Mouse (Mus musculus): ENCODE data around the gene Asdurf. TPM values are rescaled to one million over a fixed set of nuclear protein-coding genes. Genes with fewer than 3 reads are reported as not detected.

The Asdurf gene
- polyA plus RNA-seq, 1 experiment from 2014 or later, result not detected

DNA sequence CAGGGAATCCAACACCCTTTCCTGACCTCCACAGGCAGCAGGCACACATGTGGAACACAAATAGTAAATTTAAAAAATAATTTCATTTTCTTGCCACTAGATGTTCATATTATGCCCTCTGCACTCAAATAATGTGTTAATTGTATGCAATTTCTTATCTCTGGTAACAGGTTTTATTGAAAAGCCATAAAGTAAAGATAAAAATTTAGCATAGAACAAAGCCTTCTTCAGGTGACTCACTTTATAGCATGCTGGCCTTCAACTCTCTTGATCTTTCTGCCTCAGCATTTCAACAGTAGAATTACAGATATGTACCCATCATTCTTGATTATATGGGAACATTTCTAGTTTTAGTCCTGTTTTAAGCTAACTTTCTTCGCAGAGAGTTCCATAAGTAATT is 28.1 kb downstream of the Asdurf start:
- no peak overlapping the region for H3K27ac ChIP-seq
- WGBS, result 95% methylated on average over 1 of the region's 1 CpGs
- no peak for DNase-seq (ENCODE audit: low spot score)
- no peaks in the 10 kb centered on the region for H3K9me3 ChIP-seq
- peaks cover 22% of the 10 kb centered on the region for H3K36me3 ChIP-seq
- no peaks in the 10 kb centered on the region for H3K4me1 ChIP-seq
- no peak overlapping the region for H3K4me3 ChIP-seq
- no peaks in the 10 kb centered on the region for H3K27me3 ChIP-seq (ENCODE audit: insufficient read depth, poor library complexity, severe bottlenecking)

DNA sequence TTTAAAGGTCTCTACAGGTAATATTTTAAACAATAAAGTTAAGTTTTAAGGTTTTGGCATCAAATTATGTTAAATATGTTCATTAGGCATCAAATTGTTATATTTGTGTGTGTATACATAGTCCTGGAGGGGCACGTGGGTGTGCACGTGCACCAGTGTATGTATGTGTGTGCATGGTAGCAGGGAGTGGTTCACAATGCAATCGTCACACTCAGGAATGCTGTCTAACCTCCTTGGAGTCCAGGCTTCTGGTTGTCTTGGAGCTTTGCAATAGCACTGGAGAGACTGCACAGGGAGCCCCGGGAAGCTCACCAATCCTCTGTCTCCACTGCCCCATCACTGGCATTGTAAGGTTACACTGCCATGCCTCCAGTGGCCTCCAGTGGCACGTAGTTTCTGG is 29.2 kb downstream of the Asdurf start:
- H3K27ac ChIP-seq, result no peak overlapping the region
- no peak overlapping the region for H3K4me3 ChIP-seq
- H3K4me1 ChIP-seq, result no peaks in the 10 kb centered on the region
- WGBS, result 89% methylated on average over 5 of the region's 5 CpGs
- no peak for DNase-seq (ENCODE audit: low spot score)
- H3K9me3 ChIP-seq, result no peaks in the 10 kb centered on the region
- H3K36me3 ChIP-seq, result peaks cover 27% of the 10 kb centered on the region
- H3K27me3 ChIP-seq (ENCODE audit: insufficient read depth, poor library complexity, severe bottlenecking), result no peaks in the 10 kb centered on the region

DNA sequence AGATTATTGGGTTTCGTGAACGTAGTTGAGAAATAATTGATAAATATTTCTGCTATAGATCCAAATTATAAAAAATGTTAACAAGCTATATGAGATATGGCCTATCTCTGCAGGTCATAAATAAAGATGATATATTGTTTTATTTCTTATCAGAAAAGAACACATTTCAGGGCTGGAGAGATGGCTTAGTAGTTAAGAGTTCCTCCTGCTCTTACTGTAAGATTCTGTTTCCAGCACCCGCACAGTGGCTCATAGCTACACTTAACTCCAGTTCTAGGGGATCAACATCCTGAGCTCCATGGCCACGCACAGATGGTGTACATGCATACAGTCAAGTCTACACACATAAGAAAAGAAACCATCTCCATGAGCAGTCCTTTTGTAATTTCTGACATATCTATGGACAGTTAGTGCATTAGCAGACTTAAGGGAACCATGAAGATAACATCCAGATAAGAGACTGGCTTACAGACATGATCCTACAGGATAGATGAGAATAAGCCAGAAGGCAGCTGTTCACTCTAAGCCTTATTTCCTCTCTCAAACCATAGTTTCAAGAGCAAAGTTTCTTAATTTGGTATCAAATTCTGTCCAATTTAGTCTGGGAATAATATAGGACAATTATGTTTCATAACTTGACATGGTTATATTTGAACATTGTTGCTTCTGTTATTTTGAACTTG is 30.6 kb downstream of the Asdurf start:
- WGBS, result 93% methylated on average over 4 of the region's 4 CpGs
- no peaks in the 10 kb centered on the region for H3K27me3 ChIP-seq (ENCODE audit: insufficient read depth, poor library complexity, severe bottlenecking)
- peaks cover 36% of the 10 kb centered on the region for H3K36me3 ChIP-seq
- no peak for DNase-seq (ENCODE audit: low spot score)
- no peak overlapping the region for H3K4me3 ChIP-seq
- H3K4me1 ChIP-seq, result no peaks in the 10 kb centered on the region
- no peaks in the 10 kb centered on the region for H3K9me3 ChIP-seq
- no peak overlapping the region for H3K27ac ChIP-seq

DNA sequence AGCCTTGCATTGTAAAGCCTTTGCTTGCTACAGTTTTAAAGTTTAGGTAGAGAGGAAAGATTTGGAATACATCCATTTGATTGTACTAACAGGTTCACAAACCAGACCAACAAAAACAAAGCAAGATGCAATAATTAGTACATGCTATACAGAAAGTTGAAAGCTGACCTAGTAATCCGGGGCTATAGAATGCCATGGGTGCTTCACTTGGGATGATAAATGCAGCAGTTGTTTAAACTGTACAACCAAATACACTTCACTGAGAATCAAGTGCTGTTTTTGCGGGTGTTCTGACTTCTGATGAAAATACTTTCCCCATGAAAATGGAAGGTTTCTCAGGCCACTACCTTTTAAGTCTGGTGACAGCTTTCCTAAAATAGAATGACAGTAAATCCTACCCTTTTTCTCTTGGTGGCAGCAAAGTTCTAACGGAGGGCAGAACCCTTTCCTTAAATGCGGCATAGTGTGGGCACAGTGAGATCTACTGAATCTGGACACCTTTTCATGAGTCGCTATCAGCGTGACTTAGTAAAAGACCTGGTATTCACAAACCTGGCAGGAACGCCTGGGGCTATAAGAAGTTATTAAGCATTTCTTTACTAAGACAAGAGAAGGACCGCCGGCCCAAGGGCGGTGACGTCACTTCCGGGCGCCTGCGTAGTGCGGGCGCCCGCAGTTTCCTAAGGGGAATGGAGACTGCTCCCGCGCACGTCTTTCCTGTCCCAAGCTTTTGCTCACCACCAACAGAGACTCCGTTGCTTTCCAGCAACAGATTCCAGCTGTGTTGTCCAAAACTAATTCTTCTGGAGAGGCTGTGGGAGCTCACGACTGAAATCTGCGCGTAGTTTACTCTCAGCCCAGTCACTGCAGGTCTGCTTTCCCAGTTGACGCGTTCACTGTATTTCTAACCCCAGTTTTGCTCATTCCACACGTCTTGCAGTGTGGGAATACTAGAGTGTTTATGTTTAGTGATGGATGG is 39.1 kb downstream of the Asdurf start, which contains the start of gene Osgepl1:
Osgepl1 (plus strand) TSS at position 636 of the 979 bp plus-strand sequence.
- Histone ChIP-seq H3K4me1 (no peaks in the 10 kb centered on the region; the same call in 1 of the 2 replicates), H3K9me3 (no peaks in the 10 kb centered on the region), H3K4me3 (peak within 1 kb of the TSS; percentile 76), H3K27ac (peak within 1 kb of the TSS; percentile 94), H3K36me3 (peaks cover 17% of the 10 kb centered on the region), H3K27me3 (ENCODE audit: insufficient read depth, poor library complexity, severe bottlenecking) (no peaks in the 10 kb centered on the region)
- peak; percentile 89 for DNase-seq (ENCODE audit: low spot score)
- WGBS, result 3% methylated on average over 27 of the region's 27 CpGs

DNA sequence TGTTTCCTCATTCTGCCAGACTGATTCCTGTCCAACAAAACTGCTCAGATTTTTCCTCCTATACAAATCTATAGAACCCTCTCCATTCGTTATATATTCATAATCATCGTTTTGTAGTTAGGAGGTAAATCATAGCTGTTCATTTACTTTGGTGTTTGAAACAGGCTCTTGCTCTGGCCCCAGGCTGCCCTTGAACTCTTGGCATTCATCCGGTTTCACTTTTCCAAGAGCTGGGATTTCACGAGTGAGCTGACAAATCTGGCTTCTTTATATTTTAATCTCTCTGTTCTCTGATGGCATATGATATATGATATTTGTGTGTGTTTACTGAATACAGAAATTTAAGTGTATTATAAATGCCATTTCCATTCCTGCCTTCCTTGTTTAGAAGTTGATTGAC is 51.9 kb downstream of the Asdurf start:
- WGBS, result 85% methylated on average over 4 of the region's 4 CpGs
- no peak overlapping the region for H3K4me3 ChIP-seq
- no peak overlapping the region for H3K27ac ChIP-seq
- peaks cover 8% of the 10 kb centered on the region; the same call in 1 of the 2 replicates for H3K36me3 ChIP-seq
- no peaks in the 10 kb centered on the region for H3K9me3 ChIP-seq
- no peak for DNase-seq (ENCODE audit: low spot score)
- H3K27me3 ChIP-seq (ENCODE audit: insufficient read depth, poor library complexity, severe bottlenecking), result no peaks in the 10 kb centered on the region
- no peaks in the 10 kb centered on the region for H3K4me1 ChIP-seq

Other genes with a start within 250 kb of the Asdurf start
- not detected in 2 replicates for gene 1700019A02Rik, start 165.0 kb downstream of the Asdurf start, polyA plus RNA-seq (2016; fragmentation: Nextera tagmentation; extraction: Ambion mirVana)
- 17.6 and 18.2 TPM in 2 replicates for gene Pms1, start 55.6 kb downstream of the Asdurf start, polyA plus RNA-seq (2016; fragmentation: Nextera tagmentation; extraction: Ambion mirVana)
- gene Ormdl1, start 55.5 kb downstream of the Asdurf start, polyA plus RNA-seq (2016; fragmentation: Nextera tagmentation; extraction: Ambion mirVana), result 57.6 and 58.4 TPM in 2 replicates
- not detected in 2 replicates for gene Gm28778, start 55.5 kb downstream of the Asdurf start, polyA plus RNA-seq (2016; fragmentation: Nextera tagmentation; extraction: Ambion mirVana)
- 27.9 and 31.1 TPM in 2 replicates for gene Osgepl1, start 39.0 kb downstream of the Asdurf start, polyA plus RNA-seq (2016; fragmentation: Nextera tagmentation; extraction: Ambion mirVana)
- gene Gm28551, start within 50 bp of the Asdurf start, polyA plus RNA-seq (2016; fragmentation: Nextera tagmentation; extraction: Ambion mirVana), result 0.33 and 1.2 TPM in 2 replicates
- 81.8 and 82.8 TPM in 2 replicates for gene Asnsd1, start 133 bp upstream of the Asdurf start, polyA plus RNA-seq (2016; fragmentation: Nextera tagmentation; extraction: Ambion mirVana)

All from heart, embryonic 10.5 days (tissue).